Mouse (Mus musculus) WW6 (cell line): ENCODE measurements around the gene Dnm3.

ENCODE experiments used
- DNase-seq: peaks from one replicate; pipeline ENCODE4 v3.0.0-alpha.2; 2013; ENCODE audit warnings: low read depth, low spot score

The Dnm3 gene

GRCm38 (mm10) chr1:162209487-162210149 is 268.2 kb downstream of the Dnm3 start:
- DNase-seq = no peak

- DNase-seq = no peak
Observed at GRCm38 (mm10) chr1:162209010-162209409, 268.8 kb downstream of the Dnm3 start.

GRCm38 (mm10) chr1:162207708-162208043 is 270.2 kb downstream of the Dnm3 start:
- DNase-seq = no peak

GRCm38 (mm10) chr1:162206998-162207707 is 270.7 kb downstream of the Dnm3 start:
- DNase-seq = no peak

- no peak for DNase-seq
Observed at GRCm38 (mm10) chr1:162202465-162203348, 275.1 kb downstream of the Dnm3 start.

- DNase-seq = no peak
Observed at GRCm38 (mm10) chr1:162200446-162200845, 277.4 kb downstream of the Dnm3 start.

GRCm38 (mm10) chr1:162196812-162197680 is 280.8 kb downstream of the Dnm3 start:
- no peak for DNase-seq

- DNase-seq = no peak
Observed at GRCm38 (mm10) chr1:162188744-162189143, 289.1 kb downstream of the Dnm3 start.

- DNase-seq = no peak
Observed at GRCm38 (mm10) chr1:162187352-162188120, 290.3 kb downstream of the Dnm3 start.

- DNase-seq = no peak
Observed at GRCm38 (mm10) chr1:162186470-162187351, 291.1 kb downstream of the Dnm3 start.

GRCm38 (mm10) chr1:162184003-162184748 is 293.7 kb downstream of the Dnm3 start:
- no peak for DNase-seq

GRCm38 (mm10) chr1:162183438-162183837 is 294.4 kb downstream of the Dnm3 start:
- no peak for DNase-seq

- no peak for DNase-seq
Observed at GRCm38 (mm10) chr1:162181187-162181975, 296.5 kb downstream of the Dnm3 start.

GRCm38 (mm10) chr1:162180451-162180850 is 297.4 kb downstream of the Dnm3 start:
- DNase-seq = no peak

GRCm38 (mm10) chr1:162179401-162179800 is 298.4 kb downstream of the Dnm3 start:
- DNase-seq = no peak

GRCm38 (mm10) chr1:162172806-162173205 is 305.0 kb downstream of the Dnm3 start:
- no peak for DNase-seq

- no peak for DNase-seq
Observed at GRCm38 (mm10) chr1:162163687-162164484, 313.9 kb downstream of the Dnm3 start.
